Mouse (Mus musculus) heart, embryonic 12.5 days (tissue): ENCODE results near the gene Clic4. TPM values are rescaled to one million over a fixed set of nuclear protein-coding genes. Genes with fewer than 3 reads are reported as not detected.

Experiments used
- ATAC-seq: fragments of 200-750 bp; cut with Nextera tagmentation; 2 replicates; pipeline ENCODE4 v1.8.0; 2017; ENCODE audit warnings: moderate TSS enrichment, moderate library complexity; ENCODE audit not compliant: insufficient number of reproducible peaks, low FRiP score
- H3K27ac ChIP-seq: fragments of 300-500 bp; sonication (generic); 2 replicates; pipeline ENCODE4 v1.5.1; 2016; ENCODE audit warnings: mild to moderate bottlenecking, moderate library complexity; ENCODE audit not compliant: poor library complexity, severe bottlenecking
- H3K27me3 ChIP-seq: fragments of 300-500 bp; sonication (generic); replicated peaks from 2 replicates; pipeline ENCODE4 v1.6.1; 2016; ENCODE audit warnings: mild to moderate bottlenecking, moderate library complexity
- H3K36me3 ChIP-seq: fragments of 300-500 bp; sonication (generic); 2 replicates; pipeline ENCODE4 v1.6.1; 2016; ENCODE audit warnings: mild to moderate bottlenecking, moderate library complexity
- H3K4me1 ChIP-seq: fragments of 300-500 bp; sonication (generic); replicated peaks from 2 replicates; pipeline ENCODE4 v1.6.1; 2016; ENCODE audit warnings: mild to moderate bottlenecking
- H3K4me2 ChIP-seq: fragments of 300-500 bp; sonication (generic); 2 replicates; pipeline ENCODE4 v1.6.1; 2016; ENCODE audit warnings: mild to moderate bottlenecking, moderate library complexity
- H3K4me3 ChIP-seq: fragments of 300-500 bp; sonication (generic); 2 replicates; pipeline ENCODE4 v1.5.1; 2016; ENCODE audit warnings: mild to moderate bottlenecking
- H3K9ac ChIP-seq: fragments of 300-500 bp; sonication (generic); 2 replicates; pipeline ENCODE4 v1.6.1; 2016; ENCODE audit warnings: mild to moderate bottlenecking, moderate library complexity
- H3K9me3 ChIP-seq: fragments of 300-500 bp; sonication (generic); replicated peaks from 2 replicates; pipeline ENCODE4 v1.6.1; 2016; ENCODE audit warnings: mild to moderate bottlenecking, moderate library complexity
- WGBS: fragments of 180-500 bp; shearing (Covaris S2); methylation state at CpG from one replicate; pipeline ENCODE4 v1.1.7; 2016; 5-methylcytosine and 5-hydroxymethylcytosine counted together
- polyA plus RNA-seq: library from polyadenylated mRNA; unstranded; fragments of >200 nt; fragmentation: Nextera tagmentation; extraction: Ambion mirVana; gene quantifications from 2 replicates; pipeline ENCODE4 v1.2.1, GENCODE M21; 2016

Clic4 gene
- polyA plus RNA-seq, 1 experiment from 2014 or later, result 291 TPM

DNA sequence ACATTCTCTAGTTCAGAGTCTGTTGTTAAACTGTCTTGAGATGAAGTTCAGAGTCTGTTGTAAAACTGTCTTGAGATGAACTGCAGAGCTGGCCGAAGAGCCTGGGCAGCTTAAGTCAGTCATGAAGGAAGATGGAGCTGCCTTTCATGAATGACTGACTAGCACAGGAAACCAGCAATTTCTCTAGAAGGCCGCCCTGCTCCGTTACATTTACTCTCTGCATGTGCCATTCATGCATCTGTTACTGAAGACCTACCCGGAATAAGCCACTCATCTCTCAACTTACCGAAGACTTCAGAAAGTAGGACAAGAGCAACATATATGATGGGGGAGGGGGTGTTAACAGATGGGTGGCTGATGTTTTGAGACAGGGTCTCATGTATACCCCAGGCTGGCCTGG lies 40.1 kb downstream of the Clic4 start:
- Histone ChIP-seq H3K9ac (no peak overlapping the region), H3K4me1 (peaks cover 52% of the 10 kb centered on the region), H3K9me3 (no peaks in the 10 kb centered on the region), H3K27me3 (no peaks in the 10 kb centered on the region), H3K36me3 (peaks cover 21% of the 10 kb centered on the region), H3K4me3 (no peak overlapping the region), H3K27ac (0 out of 2 replicates have a peak overlapping the region, but pooled peaks have one; percentile 7), H3K4me2 (no peak overlapping the region)
- 75% methylated on average over 5 of the region's 5 CpGs for WGBS
- no peak for ATAC-seq

DNA sequence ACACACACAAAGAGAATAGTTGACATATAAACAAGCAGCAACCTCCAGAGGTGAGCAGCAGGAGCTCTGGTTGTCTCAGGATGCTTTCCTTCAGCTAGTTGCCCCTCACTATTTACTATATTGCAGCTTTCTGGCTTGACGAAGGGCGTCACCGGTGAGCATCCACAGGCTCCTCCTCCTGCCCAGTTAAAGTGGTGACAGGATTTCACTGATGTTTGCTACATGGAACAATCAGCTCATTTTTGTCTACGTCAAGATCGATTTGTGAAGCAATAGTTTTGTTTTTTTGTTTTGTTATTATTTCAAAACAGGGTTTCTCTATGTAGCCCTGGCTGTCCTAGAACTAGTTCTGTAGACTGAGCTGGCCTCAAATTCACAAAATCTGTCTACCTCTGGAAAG lies 41.1 kb downstream of the Clic4 start:
- H3K9ac ChIP-seq, result no peak overlapping the region
- H3K27me3 ChIP-seq, result no peaks in the 10 kb centered on the region
- H3K4me2 ChIP-seq, result no peak overlapping the region
- peak overlapping the region; percentile 74; the same call in 1 of the 2 replicates for H3K27ac ChIP-seq
- no peak overlapping the region for H3K4me3 ChIP-seq
- no peak for ATAC-seq
- WGBS, result 68% methylated on average over 5 of the region's 5 CpGs
- H3K9me3 ChIP-seq, result no peaks in the 10 kb centered on the region
- H3K4me1 ChIP-seq, result peaks cover 42% of the 10 kb centered on the region
- peaks cover 19% of the 10 kb centered on the region for H3K36me3 ChIP-seq

DNA sequence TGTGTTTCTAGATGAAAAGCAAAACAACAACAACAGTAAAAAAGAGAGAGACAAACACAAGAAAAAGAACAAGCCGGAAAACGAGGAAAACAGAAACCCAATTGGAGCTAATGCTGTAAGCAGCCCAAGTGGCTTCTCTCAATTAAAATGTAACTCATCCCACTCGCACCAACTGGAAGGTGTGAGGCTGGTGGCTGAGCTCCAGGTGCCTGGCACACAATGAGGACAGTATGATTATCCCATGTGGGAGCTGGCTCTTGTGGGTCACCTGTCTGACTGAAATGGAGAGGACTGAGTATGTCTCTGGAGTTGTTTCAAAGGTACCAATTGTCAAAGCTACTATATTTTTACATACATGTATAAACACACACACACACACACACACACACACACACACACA lies 41.5 kb downstream of the Clic4 start:
- Histone ChIP-seq H3K9ac (no peak overlapping the region), H3K4me2 (no peak overlapping the region), H3K9me3 (no peaks in the 10 kb centered on the region), H3K4me1 (peaks cover 38% of the 10 kb centered on the region), H3K27ac (peak overlapping the region; percentile 74), H3K4me3 (no peak overlapping the region), H3K27me3 (no peaks in the 10 kb centered on the region), H3K36me3 (peaks cover 17% of the 10 kb centered on the region)
- 71% methylated on average over 3 of the region's 3 CpGs for WGBS
- no peak for ATAC-seq

DNA sequence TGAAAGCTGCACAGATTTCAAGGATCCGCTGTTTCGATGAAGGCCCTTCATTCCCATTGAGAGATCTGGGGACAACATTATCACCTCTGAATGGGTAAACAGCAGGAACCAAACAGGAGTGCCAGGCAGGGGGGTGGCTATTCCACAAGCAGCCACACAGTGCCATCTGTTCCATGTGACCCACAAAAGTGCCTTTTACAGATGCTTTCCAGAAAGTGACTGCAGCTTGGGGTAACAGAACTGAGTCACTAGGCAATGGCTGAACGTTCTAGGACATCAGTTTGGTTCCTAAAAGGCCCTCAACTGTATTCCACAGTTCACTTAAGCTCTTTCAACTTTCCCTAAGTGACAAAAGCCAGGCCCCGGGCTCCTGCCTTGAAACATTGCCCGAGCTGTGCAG lies 42.0 kb downstream of the Clic4 start:
- Histone ChIP-seq H3K36me3 (peaks cover 17% of the 10 kb centered on the region), H3K4me3 (no peak overlapping the region), H3K9ac (no peak overlapping the region), H3K27me3 (no peaks in the 10 kb centered on the region), H3K4me2 (no peak overlapping the region), H3K4me1 (peaks cover 33% of the 10 kb centered on the region), H3K9me3 (no peaks in the 10 kb centered on the region), H3K27ac (peak overlapping the region; percentile 74)
- ATAC-seq, result no peak
- 48% methylated on average over 5 of the region's 5 CpGs for WGBS

DNA sequence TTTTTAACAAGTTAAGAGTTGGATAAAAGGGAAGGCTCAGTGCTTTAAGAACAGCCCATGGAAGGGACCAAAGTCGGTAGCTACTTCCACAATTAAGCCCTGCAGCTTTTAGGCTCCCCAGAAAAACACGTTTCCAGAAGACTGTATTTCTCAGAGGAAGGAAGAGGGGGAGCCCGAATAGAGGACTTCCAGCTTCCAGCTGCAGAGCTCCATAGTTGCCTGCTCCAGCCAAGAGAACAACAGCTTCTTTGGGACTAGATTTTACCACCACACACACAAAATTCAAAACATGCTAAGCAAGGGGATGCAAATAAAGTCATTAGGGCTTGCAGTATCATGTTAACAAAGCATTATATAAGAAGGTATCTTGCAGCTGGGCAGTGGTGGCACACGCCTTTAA lies 42.7 kb downstream of the Clic4 start:
- no peak overlapping the region for H3K4me2 ChIP-seq
- H3K27ac ChIP-seq, result no peak overlapping the region
- H3K4me1 ChIP-seq, result peaks cover 26% of the 10 kb centered on the region
- H3K9ac ChIP-seq, result no peak overlapping the region
- no peaks in the 10 kb centered on the region for H3K27me3 ChIP-seq
- H3K36me3 ChIP-seq, result peaks cover 20% of the 10 kb centered on the region
- H3K4me3 ChIP-seq, result no peak overlapping the region
- no peaks in the 10 kb centered on the region for H3K9me3 ChIP-seq
- ATAC-seq, result no peak
- WGBS, result 69% methylated on average over 4 of the region's 4 CpGs

DNA sequence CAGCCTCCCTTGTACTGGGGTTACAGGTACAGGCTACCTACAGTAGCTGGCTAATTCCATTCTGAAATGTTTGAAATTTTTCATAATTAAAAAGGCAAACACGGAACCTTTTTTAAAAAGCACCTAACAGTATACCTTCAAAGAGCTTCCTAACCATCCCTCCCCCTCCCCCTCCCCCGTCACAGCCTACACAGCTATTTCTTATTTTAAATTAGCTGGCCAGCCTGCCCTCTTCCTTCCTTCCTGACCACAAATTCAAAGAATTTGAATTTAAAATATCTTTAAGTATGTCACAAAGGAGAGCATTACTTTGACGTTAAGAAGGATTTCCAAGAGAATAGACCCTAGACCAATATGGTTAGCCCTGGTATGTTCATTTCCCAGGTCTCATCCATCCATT lies 44.5 kb downstream of the Clic4 start:
- no peak overlapping the region for H3K4me3 ChIP-seq
- no peak overlapping the region for H3K9ac ChIP-seq
- no peak overlapping the region for H3K4me2 ChIP-seq
- 77% methylated on average over 3 of the region's 3 CpGs for WGBS
- no peak overlapping the region for H3K27ac ChIP-seq
- H3K27me3 ChIP-seq, result no peaks in the 10 kb centered on the region
- ATAC-seq, result no peak
- peaks cover 28% of the 10 kb centered on the region for H3K36me3 ChIP-seq
- H3K9me3 ChIP-seq, result no peaks in the 10 kb centered on the region
- peaks cover 22% of the 10 kb centered on the region for H3K4me1 ChIP-seq

DNA sequence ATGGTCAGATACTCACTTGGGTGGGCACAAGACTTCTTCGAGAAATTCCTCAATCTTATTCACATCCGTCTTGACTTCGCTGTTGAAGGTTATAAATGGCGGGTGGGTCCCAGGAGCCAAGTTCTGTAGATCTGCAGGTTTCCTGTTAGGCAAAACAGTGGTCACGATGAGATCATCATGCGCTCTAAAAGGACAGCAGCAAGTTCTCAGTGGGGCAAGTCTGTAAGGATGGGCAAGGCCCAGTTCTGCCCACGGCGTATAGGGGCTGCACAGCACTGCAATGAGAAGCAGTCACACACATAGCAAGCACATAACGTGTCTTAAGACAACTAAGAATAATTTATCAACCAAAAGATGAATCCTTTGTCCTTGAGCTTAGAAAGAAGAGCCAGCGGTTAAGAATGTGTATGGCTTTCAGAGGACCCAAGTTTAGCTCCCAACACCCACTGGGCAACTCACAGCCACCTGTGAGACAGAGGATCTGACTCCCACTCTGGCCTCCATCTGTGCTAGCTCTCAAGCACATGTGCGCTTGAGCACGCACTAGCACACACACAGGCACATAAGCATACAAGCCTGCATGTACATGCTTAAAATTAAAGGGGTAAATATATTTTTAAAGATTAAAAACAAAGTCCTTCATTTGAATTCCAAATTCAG lies 46.5 kb downstream of the Clic4 start:
- Histone ChIP-seq H3K4me2 (no peak overlapping the region), H3K36me3 (peaks cover 48% of the 10 kb centered on the region), H3K9ac (no peak overlapping the region), H3K4me1 (peaks cover 32% of the 10 kb centered on the region), H3K27me3 (no peaks in the 10 kb centered on the region), H3K9me3 (no peaks in the 10 kb centered on the region), H3K4me3 (no peak overlapping the region), H3K27ac (no peak overlapping the region)
- WGBS, result 90% methylated on average over 12 of the region's 12 CpGs
- ATAC-seq, result no peak

DNA sequence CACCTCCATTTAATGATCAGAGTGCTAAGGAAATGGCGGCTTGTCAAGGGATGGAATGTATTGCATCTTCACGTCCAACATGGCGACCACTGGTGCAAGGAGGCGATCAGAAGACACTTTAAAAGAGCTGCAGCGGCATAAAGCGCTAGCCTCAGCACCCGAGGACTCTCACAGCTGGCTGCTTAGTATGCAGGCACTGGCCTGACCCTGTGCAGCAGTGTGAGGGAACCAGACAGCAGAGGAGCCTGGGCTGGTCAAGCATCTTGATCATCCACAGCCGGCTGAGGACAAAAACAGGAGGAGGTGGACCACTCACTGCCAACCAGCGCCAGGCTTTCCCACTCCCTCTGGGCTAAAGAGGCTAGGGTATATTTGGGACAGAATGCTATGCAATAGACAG lies 48.8 kb downstream of the Clic4 start:
- Histone ChIP-seq H3K9me3 (no peaks in the 10 kb centered on the region), H3K27me3 (no peaks in the 10 kb centered on the region), H3K4me1 (peaks cover 23% of the 10 kb centered on the region), H3K27ac (no peak overlapping the region), H3K9ac (no peak overlapping the region), H3K36me3 (peaks cover 58% of the 10 kb centered on the region), H3K4me2 (no peak overlapping the region), H3K4me3 (no peak overlapping the region)
- ATAC-seq, result no peak
- 89% methylated on average over 9 of the region's 9 CpGs for WGBS

DNA sequence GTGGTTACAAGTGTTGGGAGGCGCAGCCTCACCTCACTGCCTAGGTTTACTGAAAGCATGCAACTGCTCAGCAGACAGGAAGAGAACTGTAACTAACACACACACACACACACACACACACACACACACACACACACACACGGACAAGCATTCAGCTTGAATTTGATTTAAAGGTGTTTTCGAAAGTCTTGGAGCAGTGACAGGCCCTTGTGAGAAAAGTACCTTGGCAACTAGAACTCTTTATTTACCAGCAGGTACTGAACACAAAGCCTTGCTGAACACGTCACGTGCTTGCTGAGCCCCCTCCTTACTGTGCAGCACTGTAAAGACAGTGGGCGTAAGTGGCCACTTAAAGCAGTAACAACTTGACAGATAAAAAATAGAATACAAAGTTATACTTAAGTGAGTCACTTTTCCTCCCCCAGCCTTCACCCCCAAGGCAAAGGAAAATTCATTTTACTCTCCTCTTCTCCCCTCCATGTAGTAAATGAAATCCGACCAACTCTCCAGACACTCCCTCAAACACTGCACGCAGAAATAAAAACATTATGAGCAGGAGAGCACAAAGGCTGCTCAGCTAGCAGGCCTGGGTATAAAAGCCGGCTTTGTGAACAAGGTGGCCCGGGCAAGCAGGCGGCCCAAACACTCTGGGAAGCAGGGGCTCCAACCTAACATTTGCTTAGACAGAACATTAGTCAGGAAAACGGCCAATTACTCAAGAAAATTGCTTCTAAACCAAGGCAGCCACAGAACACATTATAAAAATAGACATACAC lies 50.8 kb downstream of the Clic4 start:
- Histone ChIP-seq H3K9me3 (no peaks in the 10 kb centered on the region), H3K9ac (peak overlapping the region; percentile 39; the same call in 1 of the 2 replicates), H3K4me1 (peaks cover 19% of the 10 kb centered on the region), H3K36me3 (peaks cover 77% of the 10 kb centered on the region), H3K4me2 (no peak overlapping the region), H3K27me3 (no peaks in the 10 kb centered on the region), H3K27ac (peak overlapping the region; percentile 67), H3K4me3 (no peak overlapping the region)
- no peak for ATAC-seq
- 69% methylated on average over 12 of the region's 12 CpGs for WGBS

DNA sequence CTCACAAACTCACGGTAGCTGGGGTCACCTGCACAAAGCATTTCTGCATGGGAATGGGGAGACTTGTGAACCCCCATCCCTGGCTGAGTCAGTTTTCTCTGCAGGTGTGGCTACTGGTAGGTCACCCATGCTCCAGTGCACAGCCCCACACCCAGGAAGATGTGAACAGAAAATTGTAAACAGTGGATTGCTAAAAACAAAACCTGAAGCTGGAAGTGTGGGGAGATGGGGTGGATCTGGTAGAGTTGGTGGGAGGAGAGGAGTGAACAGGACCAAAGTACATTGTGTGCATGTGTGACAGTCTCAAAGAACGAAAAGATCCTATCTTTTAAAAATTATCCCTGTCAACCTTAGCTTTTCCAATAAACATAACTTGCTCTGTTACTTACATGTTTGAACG lies 52.0 kb downstream of the Clic4 start:
- H3K4me3 ChIP-seq, result no peak overlapping the region
- H3K9me3 ChIP-seq, result no peaks in the 10 kb centered on the region
- H3K4me2 ChIP-seq, result no peak overlapping the region
- no peak overlapping the region for H3K27ac ChIP-seq
- no peak for ATAC-seq
- H3K9ac ChIP-seq, result no peak overlapping the region
- peaks cover 19% of the 10 kb centered on the region for H3K4me1 ChIP-seq
- H3K36me3 ChIP-seq, result peaks cover 81% of the 10 kb centered on the region
- WGBS, result 78% methylated on average over 3 of the region's 3 CpGs
- H3K27me3 ChIP-seq, result no peaks in the 10 kb centered on the region

DNA sequence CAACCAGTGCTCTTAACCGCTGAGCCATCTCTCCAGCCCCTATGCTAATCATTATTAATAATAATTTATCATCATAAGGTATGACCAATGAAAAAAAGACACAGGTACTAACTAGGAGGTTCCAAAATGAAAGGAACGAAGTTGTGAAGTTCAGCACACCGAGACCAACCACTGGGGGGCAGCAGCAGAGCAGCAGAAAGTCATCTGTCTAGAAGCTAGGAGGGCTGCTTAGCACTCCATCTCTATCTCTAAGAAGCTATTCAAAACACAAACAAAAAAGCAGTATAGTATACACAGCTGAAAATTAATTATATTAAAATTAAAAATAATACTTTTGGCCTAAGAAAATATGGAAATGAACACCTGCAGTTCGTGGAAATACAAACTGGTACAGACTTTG lies 53.0 kb downstream of the Clic4 start:
- H3K9me3 ChIP-seq, result no peaks in the 10 kb centered on the region
- no peak overlapping the region for H3K9ac ChIP-seq
- H3K4me3 ChIP-seq, result no peak overlapping the region
- H3K27me3 ChIP-seq, result no peaks in the 10 kb centered on the region
- peaks cover 85% of the 10 kb centered on the region for H3K36me3 ChIP-seq
- no peak overlapping the region for H3K4me2 ChIP-seq
- peaks cover 19% of the 10 kb centered on the region for H3K4me1 ChIP-seq
- WGBS, result 59% methylated on average over 4 of the region's 4 CpGs
- 0 out of 2 replicates have a peak, but pooled peaks have one; percentile 58 for ATAC-seq
- H3K27ac ChIP-seq, result peak overlapping the region; percentile 74; the same call in 1 of the 2 replicates
